Mouse (Mus musculus) embryonic fibroblast, embryonic 13.5 days (primary cell): ENCODE results near the gene Arl5c.

Experiments
- CTCF ChIP-seq: IDR thresholded peaks from 2 replicates; pipeline ENCODE4 v1.5.1; 2011; ENCODE audit warnings: mild to moderate bottlenecking, control low read depth, low read length, moderate library complexity, borderline replicate concordance; ENCODE audit not compliant: insufficient read depth
- POLR2A ChIP-seq: IDR thresholded peaks from 2 replicates; pipeline ENCODE4 v1.6.1; 2011; ENCODE audit warnings: low read depth, mild to moderate bottlenecking, control low read depth, low read length, moderate library complexity

DNA sequence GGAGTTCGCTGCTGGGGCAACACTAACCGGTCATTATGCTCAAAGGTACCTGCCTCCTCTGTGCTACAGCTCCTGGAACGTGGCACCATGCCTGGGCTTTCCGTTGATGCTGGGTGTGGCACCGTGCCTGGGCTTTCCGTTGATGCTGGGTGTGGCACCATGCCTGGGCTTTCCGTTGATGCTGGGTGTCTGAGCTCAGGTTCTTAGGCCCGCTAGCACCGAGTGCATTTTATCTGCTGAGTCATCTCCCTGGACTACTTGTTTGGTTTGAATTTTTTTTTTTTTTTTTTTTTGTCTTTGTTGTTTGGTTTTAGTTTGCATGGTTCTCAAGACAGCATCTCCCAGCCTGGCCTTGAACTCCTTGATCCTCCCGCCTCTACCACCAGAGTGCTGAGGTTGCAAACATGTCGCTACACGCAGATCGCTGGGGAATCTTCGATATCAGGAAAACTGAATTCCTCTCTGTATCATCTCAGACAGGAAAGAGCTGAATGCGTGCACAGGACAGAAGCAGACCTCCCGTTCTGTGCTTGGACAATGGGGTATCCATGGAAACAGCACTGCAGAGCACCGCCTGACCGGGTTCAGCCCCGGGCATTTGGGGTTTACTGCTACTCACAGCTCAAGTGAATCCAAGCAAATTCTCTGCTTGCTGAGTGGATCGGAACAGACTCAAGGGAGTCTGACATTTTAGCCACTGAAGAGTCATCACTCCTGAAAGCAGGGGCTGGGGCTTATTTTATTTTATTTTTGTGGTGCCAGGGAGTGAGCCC, 46.1 kb downstream of the Arl5c start:
- no peak for TF ChIP-seq CTCF
- TF ChIP-seq POLR2A, result no peak
